ENCODE assay signal across 14 mouse cellular contexts in genomic region chr14:73118482-73119347, GRCm38 (mm10). TPM values are rescaled to one million over a fixed set of nuclear protein-coding genes. Genes with fewer than 3 reads are reported as not detected.
A peak's percentile ranks its signal among the peaks of the same experiment; 100 is the strongest.
DNase-seq lines count a peak whose midpoint lies in the region; ATAC-seq and TF ChIP-seq lines count a peak whose summit lies in the region.
"Had no signal": no experiment of that assay in that cellular context is flagged by ENCODE, and none has a peak within 500 bp of the region (broad histone marks: within the 10 kb centered on the region; RNA-seq: fewer than 3 reads in every experiment).

No protein-coding gene starts in this region.

- no peak overlapping the region for H3K27ac ChIP-seq in heart, embryonic 10.5 days
- H3K27ac ChIP-seq in stomach, embryonic 15.5 days, result peak overlapping the region; percentile 55; the same call in 1 of the 2 replicates
- no peak overlapping the region for H3K27ac ChIP-seq in cerebellum, adult 2 months (ENCODE audit: insufficient read depth, low read length)
- H3K27ac ChIP-seq: hindbrain, embryonic 15.5 days; lung, embryonic 15.5 days; midbrain, embryonic 12.5 days; neural tube, embryonic 15.5 days had no signal

- TF ChIP-seq CTCF in cerebellum, adult 2 months (IDR thresholded peaks at IDR 0.05; ENCODE audit: borderline replicate concordance, insufficient read depth, low read depth, low read length), result no peak

- WGBS in heart, embryonic 10.5 days, result 64% methylated on average over 14 of the region's 14 CpGs
- WGBS in stomach, embryonic 15.5 days, result 67% methylated on average over 14 of the region's 14 CpGs
- WGBS in cerebellum, adult 2 months, result 85% methylated on average over 14 of the region's 14 CpGs

- no peaks in the 10 kb centered on the region for H3K36me3 ChIP-seq in heart, embryonic 10.5 days
- H3K36me3 ChIP-seq in stomach, embryonic 15.5 days, result no peaks in the 10 kb centered on the region
- H3K36me3 ChIP-seq: hindbrain, embryonic 15.5 days; lung, embryonic 15.5 days; midbrain, embryonic 12.5 days; neural tube, embryonic 15.5 days had no signal

- peak; percentile 63 for DNase-seq in heart, embryonic 10.5 days (ENCODE audit: low spot score)
- DNase-seq in heart, postnatal 14 days, result no peak
- DNase-seq in B cell, adult 2 months, result peak; percentile 33 to 49
- DNase-seq in cerebellum, adult 2 months, result no peak
- DNase-seq in embryo, embryonic 10.5 days (ENCODE audit: low spot score), result no peak
- no peak for DNase-seq in urinary bladder, postnatal 36 days (ENCODE audit: low spot score in 2 of 2)
- DNase-seq: adrenal gland, postnatal 10 days; cerebellum, adult 18-20 months had no signal

- H3K9me3 ChIP-seq in heart, embryonic 10.5 days, result no peaks in the 10 kb centered on the region
- no peaks in the 10 kb centered on the region for H3K9me3 ChIP-seq in stomach, embryonic 15.5 days
- H3K9me3 ChIP-seq: hindbrain, embryonic 15.5 days; lung, embryonic 15.5 days; midbrain, embryonic 12.5 days; neural tube, embryonic 15.5 days had no signal

- no peak for TF ChIP-seq POLR2A in cerebellum, adult 2 months (IDR thresholded peaks at IDR 0.05; ENCODE audit: borderline replicate concordance, insufficient read depth, low read length)

- no peaks in the 10 kb centered on the region for H3K27me3 ChIP-seq in heart, embryonic 10.5 days (ENCODE audit: insufficient read depth, poor library complexity, severe bottlenecking)
- no peaks in the 10 kb centered on the region for H3K27me3 ChIP-seq in stomach, embryonic 15.5 days (replicated peaks)
- no peaks in the 10 kb centered on the region for H3K27me3 ChIP-seq in cerebellum, adult 2 months (ENCODE audit: control insufficient read depth, insufficient read depth, low read length)
- H3K27me3 ChIP-seq: hindbrain, embryonic 15.5 days; lung, embryonic 15.5 days; midbrain, embryonic 12.5 days; neural tube, embryonic 15.5 days had no signal

- ATAC-seq in granulocyte monocyte progenitor cell, adult 5-6 weeks (replicated peaks; ENCODE audit: poor library complexity, severe bottlenecking), result peak; percentile 21
- no peak for ATAC-seq in stomach, embryonic 15.5 days (ENCODE audit: insufficient read depth, low FRiP score, low read depth)

- no peak overlapping the region for H3K9ac ChIP-seq in stomach, embryonic 15.5 days
- H3K9ac ChIP-seq: hindbrain, embryonic 15.5 days; lung, embryonic 15.5 days; midbrain, embryonic 12.5 days; neural tube, embryonic 15.5 days had no signal

- H3K4me2 ChIP-seq in stomach, embryonic 15.5 days, result no peak overlapping the region
- H3K4me2 ChIP-seq: hindbrain, embryonic 15.5 days; lung, embryonic 15.5 days; midbrain, embryonic 12.5 days; neural tube, embryonic 15.5 days had no signal

- intact Hi-C loops in heart, postnatal 14 days (cut with DNase I), result loop anchor here (5.0 kb wide), 1 partner anchor 139 kb away; no protein-coding TSS in a partner anchor

- peaks cover 14% of the 10 kb centered on the region for H3K4me1 ChIP-seq in heart, embryonic 10.5 days
- peaks cover 9% of the 10 kb centered on the region; the same call in 1 of the 2 replicates for H3K4me1 ChIP-seq in stomach, embryonic 15.5 days
- no peaks in the 10 kb centered on the region for H3K4me1 ChIP-seq in cerebellum, adult 2 months (ENCODE audit: control insufficient read depth, insufficient read depth, low read length)
- H3K4me1 ChIP-seq: hindbrain, embryonic 15.5 days; neural tube, embryonic 15.5 days had no signal

- H3K4me3 ChIP-seq in heart, embryonic 10.5 days, result no peak overlapping the region
- H3K4me3 ChIP-seq in stomach, embryonic 15.5 days (replicated peaks), result no peak overlapping the region
- no peak overlapping the region for H3K4me3 ChIP-seq in cerebellum, adult 2 months (replicated peaks; ENCODE audit: insufficient read depth, low read depth, low read length)
- H3K4me3 ChIP-seq: hindbrain, embryonic 15.5 days; lung, embryonic 15.5 days; midbrain, embryonic 12.5 days; neural tube, embryonic 15.5 days had no signal

RNA-seq across cellular contexts. Expression of gene Rcbtb2, which starts 4.1 kb away (rescaled TPM):
- polyA plus RNA-seq in heart, embryonic 10.5 days (2016; fragmentation: Nextera tagmentation; extraction: Ambion mirVana), result 81.2 and 99.9 TPM in 2 replicates
- total RNA-seq in heart, postnatal 14 days (2021), result 10 to 100 TPM; 29.3 to 29.4 TPM
- 33.5 and 57.3 TPM in 2 replicates for total RNA-seq in granulocyte monocyte progenitor cell, adult 5-6 weeks (2014; fragmentation: Nextera tagmentation)
- 28.0 and 35.6 TPM in 2 replicates for total RNA-seq in granulocyte monocyte progenitor cell, adult 5-6 weeks (2017)
- polyA plus RNA-seq in stomach, embryonic 15.5 days (2015; fragmentation: Nextera tagmentation; extraction: Ambion mirVana), result 79.7 and 87.3 TPM in 2 replicates
- polyA plus RNA-seq in cerebellum, adult 2 months (2012; rRNA removed), result 27.0 and 30.2 TPM in 2 replicates

Comparison
In these comparisons a context has a peak if more than half of its experiments do, and no peak if none do; other contexts are left out.
1. DNase-seq: peak in heart, embryonic 10.5 days (single experiment) and B cell, adult 2 months (2 of 2); none in heart, postnatal 14 days (0 of 2), cerebellum, adult 2 months (0 of 2), embryo, embryonic 10.5 days (single experiment) and urinary bladder, postnatal 36 days (0 of 2).